Mouse (Mus musculus) stomach, embryonic 14.5 days (tissue): ENCODE measurements around the gene Uchl4. TPM values are rescaled to one million over a fixed set of nuclear protein-coding genes. Genes with fewer than 3 reads are reported as not detected.

Experiments
- ATAC-seq: fragments of 200-750 bp; cut with Nextera tagmentation; 2 replicates; pipeline ENCODE4 v1.8.0; 2017; ENCODE audit warnings: low read depth, moderate TSS enrichment; ENCODE audit not compliant: insufficient number of reproducible peaks, insufficient read depth, low FRiP score
- H3K27ac ChIP-seq: fragments of 300-500 bp; sonication (generic); 2 replicates; pipeline ENCODE4 v1.5.1; 2014; ENCODE audit warnings: mild to moderate bottlenecking, low read length, moderate library complexity, mixed read lengths
- H3K27me3 ChIP-seq: fragments of 300-500 bp; sonication (generic); 2 replicates; pipeline ENCODE4 v1.6.1; 2014; ENCODE audit warnings: low read length, control low read depth, mixed read lengths; ENCODE audit not compliant: control insufficient read depth, insufficient read depth
- H3K36me3 ChIP-seq: fragments of 300-500 bp; sonication (generic); 2 replicates; pipeline ENCODE4 v1.6.1; 2014; ENCODE audit warnings: mild to moderate bottlenecking, control low read depth, low read length, moderate library complexity, mixed read lengths; ENCODE audit not compliant: control insufficient read depth, insufficient read depth
- H3K4me1 ChIP-seq: fragments of 300-500 bp; sonication (generic); 2 replicates; pipeline ENCODE4 v1.6.1; 2014; ENCODE audit warnings: low read length, control low read depth, mixed read lengths; ENCODE audit not compliant: control insufficient read depth, insufficient read depth
- H3K4me2 ChIP-seq: fragments of 300-500 bp; sonication (generic); replicated peaks from 2 replicates; pipeline ENCODE4 v1.6.1; 2014; ENCODE audit warnings: low read depth, low read length, control low read depth
- H3K4me3 ChIP-seq: fragments of 300-500 bp; sonication (generic); 2 replicates; pipeline ENCODE4 v1.5.1; 2014; ENCODE audit warnings: low read depth, low read length, control low read depth
- H3K9ac ChIP-seq: fragments of 300-500 bp; sonication (generic); replicated peaks from 2 replicates; pipeline ENCODE4 v1.6.1; 2014; ENCODE audit warnings: low read depth, mild to moderate bottlenecking, control low read depth, low read length, moderate library complexity, mixed read lengths
- H3K9me3 ChIP-seq: fragments of 300-500 bp; sonication (generic); 2 replicates; pipeline ENCODE4 v1.6.1; 2016; ENCODE audit warnings: low read depth, low read length, control low read depth; ENCODE audit not compliant: control insufficient read depth
- WGBS: fragments of 180-500 bp; shearing (Covaris S2); extraction: QIAGEN DNeasy Blood & Tissue Kit; methylation state at CpG from one replicate; pipeline ENCODE4 v1.1.7; 2014; 5-methylcytosine and 5-hydroxymethylcytosine counted together
- polyA plus RNA-seq: library from polyadenylated mRNA; unstranded; fragments of >200 nt; fragmentation: Nextera tagmentation; extraction: Ambion mirVana; gene quantifications from 2 replicates; pipeline ENCODE4 v1.2.1, GENCODE M21; 2014

The Uchl4 gene
- polyA plus RNA-seq, 1 experiment from 2014 or later, result 4.8 TPM

GRCm38 (mm10) chr9:64202866-64203265 is 32.1 kb upstream of the Uchl4 start:
- H3K4me3 ChIP-seq, result no peak overlapping the region
- H3K4me2 ChIP-seq, result no peak overlapping the region
- no peak overlapping the region for H3K27ac ChIP-seq
- H3K36me3 ChIP-seq, result peaks cover 22% of the 10 kb centered on the region; the same call in 1 of the 2 replicates
- H3K27me3 ChIP-seq, result no peaks in the 10 kb centered on the region
- ATAC-seq, result no peak
- H3K9ac ChIP-seq, result no peak overlapping the region
- H3K4me1 ChIP-seq, result no peaks in the 10 kb centered on the region
- H3K9me3 ChIP-seq, result no peaks in the 10 kb centered on the region

- Histone ChIP-seq H3K36me3 (peaks cover 25% of the 10 kb centered on the region), H3K9me3 (no peaks in the 10 kb centered on the region), H3K4me2 (no peak overlapping the region), H3K27ac (no peak overlapping the region), H3K4me1 (no peaks in the 10 kb centered on the region), H3K4me3 (no peak overlapping the region), H3K27me3 (no peaks in the 10 kb centered on the region), H3K9ac (no peak overlapping the region)
- ATAC-seq, result no peak
- 72% methylated on average over 3 of the region's 3 CpGs for WGBS
These were observed 27.4 kb upstream of the Uchl4 start for GRCm38 (mm10) chr9:64207509-64208084.

GRCm38 (mm10) chr9:64214452-64214851 is 20.5 kb upstream of the Uchl4 start:
- no peak for ATAC-seq
- peaks cover 2% of the 10 kb centered on the region; the same call in 1 of the 2 replicates for H3K4me1 ChIP-seq
- H3K27ac ChIP-seq, result no peak overlapping the region
- H3K9ac ChIP-seq, result no peak overlapping the region
- peaks cover 13% of the 10 kb centered on the region; the same call in 1 of the 2 replicates for H3K36me3 ChIP-seq
- H3K4me2 ChIP-seq, result no peak overlapping the region
- 87% methylated on average over 17 of the region's 17 CpGs for WGBS
- no peak overlapping the region for H3K4me3 ChIP-seq
- no peaks in the 10 kb centered on the region for H3K27me3 ChIP-seq
- no peaks in the 10 kb centered on the region for H3K9me3 ChIP-seq

GRCm38 (mm10) chr9:64216090-64216489 is 18.9 kb upstream of the Uchl4 start:
- H3K4me1 ChIP-seq, result peaks cover 2% of the 10 kb centered on the region; the same call in 1 of the 2 replicates
- WGBS, result 47% methylated on average over 4 of the region's 4 CpGs
- H3K27me3 ChIP-seq, result no peaks in the 10 kb centered on the region
- ATAC-seq, result no peak
- no peak overlapping the region for H3K9ac ChIP-seq
- no peak overlapping the region for H3K4me2 ChIP-seq
- H3K4me3 ChIP-seq, result no peak overlapping the region
- H3K9me3 ChIP-seq, result no peaks in the 10 kb centered on the region
- H3K36me3 ChIP-seq, result peaks cover 12% of the 10 kb centered on the region; the same call in 1 of the 2 replicates
- no peak overlapping the region for H3K27ac ChIP-seq

- Histone ChIP-seq H3K4me1 (peaks cover 2% of the 10 kb centered on the region; the same call in 1 of the 2 replicates), H3K9ac (no peak overlapping the region), H3K9me3 (no peaks in the 10 kb centered on the region), H3K27ac (no peak overlapping the region), H3K4me2 (no peak overlapping the region), H3K36me3 (peaks cover 9% of the 10 kb centered on the region; the same call in 1 of the 2 replicates), H3K4me3 (no peak overlapping the region), H3K27me3 (no peaks in the 10 kb centered on the region)
- ATAC-seq, result no peak
- 88% methylated on average over 2 of the region's 2 CpGs for WGBS
These were observed 18.4 kb upstream of the Uchl4 start for GRCm38 (mm10) chr9:64216641-64217040.

GRCm38 (mm10) chr9:64217887-64218286 is 17.1 kb upstream of the Uchl4 start:
- no peak overlapping the region for H3K4me2 ChIP-seq
- peaks cover 4% of the 10 kb centered on the region; the same call in 1 of the 2 replicates for H3K36me3 ChIP-seq
- H3K9ac ChIP-seq, result no peak overlapping the region
- no peak for ATAC-seq
- no peak overlapping the region for H3K4me3 ChIP-seq
- no peaks in the 10 kb centered on the region for H3K27me3 ChIP-seq
- no peak overlapping the region for H3K27ac ChIP-seq
- H3K9me3 ChIP-seq, result no peaks in the 10 kb centered on the region
- H3K4me1 ChIP-seq, result peaks cover 2% of the 10 kb centered on the region; the same call in 1 of the 2 replicates

- H3K27ac ChIP-seq, result no peak overlapping the region
- ATAC-seq, result no peak
- 79% methylated on average over 1 of the region's 1 CpGs for WGBS
These were observed 15.7 kb upstream of the Uchl4 start for GRCm38 (mm10) chr9:64219305-64219704.

GRCm38 (mm10) chr9:64219772-64220420 is 15.1 kb upstream of the Uchl4 start:
- H3K27ac ChIP-seq, result no peak overlapping the region
- no peaks in the 10 kb centered on the region for H3K9me3 ChIP-seq
- no peaks in the 10 kb centered on the region for H3K36me3 ChIP-seq
- 82% methylated on average over 10 of the region's 10 CpGs for whole genome bisulfite sequencing
- H3K27me3 ChIP-seq, result no peaks in the 10 kb centered on the region
- H3K4me1 ChIP-seq, result peaks cover 2% of the 10 kb centered on the region; the same call in 1 of the 2 replicates
- no peak overlapping the region for H3K9ac ChIP-seq
- H3K4me2 ChIP-seq, result no peak overlapping the region
- H3K4me3 ChIP-seq, result no peak overlapping the region
- no peak for ATAC-seq

More at GRCm38 (mm10) chr9:64219305-64219704, 15.7 kb upstream of the Uchl4 start:
- peaks cover 2% of the 10 kb centered on the region; the same call in 1 of the 2 replicates for H3K4me1 ChIP-seq
- no peaks in the 10 kb centered on the region for H3K9me3 ChIP-seq
- no peaks in the 10 kb centered on the region for H3K36me3 ChIP-seq
- no peak overlapping the region for H3K4me2 ChIP-seq
- no peaks in the 10 kb centered on the region for H3K27me3 ChIP-seq
- H3K9ac ChIP-seq, result no peak overlapping the region
- no peak overlapping the region for H3K4me3 ChIP-seq
